Mouse (Mus musculus) CD8-positive naive resting alpha-beta T cell, adult 2 months (primary cell): ENCODE measurements around the gene Rbfox1.

Experiments
- DNase-seq, 2 experiments: peaks; one replicate each; pipeline ENCODE4 v3.0.0; 2022; ENCODE audit warnings: low read depth in 2 of 2, low spot score in 2 of 2

Rbfox1 gene

DNA sequence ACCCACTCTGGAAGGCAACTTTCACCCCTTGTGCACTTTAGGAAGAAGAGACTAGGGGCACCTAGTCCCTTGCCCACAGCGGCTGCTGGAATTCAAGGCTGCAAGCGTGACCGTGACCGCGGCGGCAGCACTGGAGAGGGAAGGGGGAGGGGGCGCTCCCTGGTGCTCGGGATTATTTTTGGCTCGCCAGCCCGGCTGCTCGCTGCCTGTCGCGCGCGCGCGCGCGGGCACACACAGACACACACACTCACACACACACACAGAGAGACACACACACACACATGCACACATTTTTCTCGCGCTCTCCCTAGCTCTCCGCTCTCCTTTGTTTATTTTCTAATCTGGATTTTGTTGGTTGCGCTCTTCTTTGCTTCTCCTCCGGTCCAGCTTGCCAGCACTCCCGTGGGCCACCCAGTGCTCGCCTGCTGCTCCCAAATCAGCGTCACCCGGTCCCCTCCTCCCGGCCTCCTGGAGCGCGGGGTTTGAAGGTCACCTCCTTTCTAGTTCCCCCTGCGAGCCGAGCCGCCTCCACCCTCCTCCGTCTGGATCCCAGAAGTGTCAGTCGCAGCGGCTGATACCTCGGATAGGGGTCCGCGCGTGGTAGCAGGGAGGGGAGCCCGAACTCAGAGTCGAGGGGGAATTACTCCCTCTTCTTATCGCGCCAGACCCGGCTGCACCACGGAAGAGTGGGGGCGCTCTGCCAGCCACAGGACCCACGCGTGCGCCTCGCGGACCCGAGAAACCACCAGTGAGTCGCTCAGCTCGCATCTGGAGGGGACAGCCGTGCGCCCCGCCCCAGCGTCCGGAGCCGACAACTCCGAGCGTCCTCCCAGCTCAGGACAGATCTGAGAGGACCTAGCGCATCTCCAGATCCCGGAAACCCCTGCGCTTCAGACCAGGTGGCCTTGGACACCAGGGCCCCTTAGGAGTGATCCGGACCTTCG, at the start of gene Rbfox1:
Gene Rbfox1, plus strand, starts transcription at position 610 of the 944 bp plus-strand sequence.
- DNase-seq, result no peak

DNA sequence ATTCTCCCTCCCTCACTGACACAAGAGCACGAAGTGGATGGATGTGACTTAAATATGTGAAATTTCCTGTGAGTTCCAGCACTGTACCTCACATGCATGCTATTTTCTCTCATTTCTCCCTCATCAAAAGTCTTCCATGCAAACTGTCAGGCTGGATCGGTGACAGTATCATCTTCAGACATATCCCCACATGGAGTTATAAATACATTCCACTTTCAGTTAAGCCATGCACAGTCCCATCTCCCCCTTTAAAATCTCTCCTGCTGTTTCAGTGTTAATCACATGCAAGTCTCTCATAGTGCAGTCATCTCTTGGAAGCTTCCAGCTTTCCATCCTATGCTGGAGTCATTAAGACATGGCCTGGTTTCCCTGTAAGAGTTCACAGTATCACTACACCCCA, 48.4 kb upstream of the Rbfox1 start:
- no peak for DNase-seq

- DNase-seq, result no peak
Measured at GRCm38 (mm10) chr16:5841167-5841566, 44.0 kb upstream of the Rbfox1 start.

GRCm38 (mm10) chr16:5845645-5846044, 39.5 kb upstream of the Rbfox1 start:
- DNase-seq, result no peak

- no peak for DNase-seq
Measured at GRCm38 (mm10) chr16:5853055-5853454, 32.1 kb upstream of the Rbfox1 start.

- no peak for DNase-seq
Measured at GRCm38 (mm10) chr16:5864350-5864749, 20.8 kb upstream of the Rbfox1 start.

DNA sequence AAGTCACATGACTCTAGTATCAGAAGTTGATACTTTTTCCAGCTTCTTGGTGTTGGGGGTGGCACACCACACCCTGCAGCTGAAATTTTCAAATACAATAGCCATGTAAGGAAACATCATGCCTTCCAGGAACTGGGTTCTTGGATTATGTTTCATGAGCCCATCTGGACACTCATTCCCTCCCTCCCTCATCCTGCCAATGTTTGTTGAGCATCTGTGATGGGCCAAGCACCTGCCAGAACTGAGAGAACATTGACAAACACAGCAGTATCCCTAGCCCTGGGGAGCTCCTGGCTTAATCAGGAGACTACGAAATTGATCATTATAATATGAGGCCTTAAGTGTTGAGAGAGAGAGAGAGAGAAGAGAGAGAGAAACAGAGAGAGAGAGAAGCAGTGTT, 18.2 kb upstream of the Rbfox1 start:
- no peak for DNase-seq

DNA sequence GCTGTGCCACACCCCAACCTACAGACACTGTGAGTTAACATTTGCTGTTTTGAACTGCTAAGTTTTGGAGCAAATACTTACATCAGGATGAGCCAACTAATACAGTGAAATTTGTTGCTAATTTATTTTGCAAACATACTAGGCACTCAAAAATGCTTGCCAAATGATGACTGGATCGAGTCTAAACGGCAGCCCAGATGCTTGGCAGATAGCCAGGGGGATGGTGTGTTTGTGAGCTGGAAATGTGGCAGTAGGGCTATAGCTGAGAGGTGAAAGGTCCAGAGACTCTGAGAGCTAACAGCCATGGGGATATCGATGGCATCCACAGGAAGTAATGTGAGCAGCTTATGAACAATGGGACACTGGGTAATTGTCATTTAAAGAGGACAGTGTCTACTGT, 14.8 kb upstream of the Rbfox1 start:
- no peak for DNase-seq

- no peak for DNase-seq
Measured at GRCm38 (mm10) chr16:5881820-5882219, 3.3 kb upstream of the Rbfox1 start.

- DNase-seq, result no peak
Measured at GRCm38 (mm10) chr16:5885690-5886050, 515 bp downstream of the Rbfox1 start.

GRCm38 (mm10) chr16:5895564-5895963, 10.4 kb downstream of the Rbfox1 start:
- no peak for DNase-seq

DNA sequence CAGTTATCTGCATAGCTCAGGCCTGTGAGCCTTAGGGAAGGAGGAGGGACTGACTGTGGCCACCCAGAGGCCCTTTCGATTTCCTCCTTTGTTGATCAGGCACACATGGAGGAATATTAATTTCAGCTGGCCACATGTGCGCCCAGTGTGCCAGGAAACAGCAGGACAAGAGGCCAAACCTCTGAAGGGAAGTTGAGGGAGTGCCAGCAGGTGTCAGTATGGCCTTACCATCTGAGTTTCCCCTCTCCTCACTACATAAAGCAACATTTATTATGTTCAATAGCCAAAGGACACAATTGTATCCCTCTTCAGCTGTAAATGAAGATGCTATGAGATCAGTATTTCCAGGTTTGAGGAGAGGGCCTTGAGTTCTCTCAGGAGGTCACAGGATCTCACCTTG, 13.2 kb downstream of the Rbfox1 start:
- DNase-seq, result no peak

DNA sequence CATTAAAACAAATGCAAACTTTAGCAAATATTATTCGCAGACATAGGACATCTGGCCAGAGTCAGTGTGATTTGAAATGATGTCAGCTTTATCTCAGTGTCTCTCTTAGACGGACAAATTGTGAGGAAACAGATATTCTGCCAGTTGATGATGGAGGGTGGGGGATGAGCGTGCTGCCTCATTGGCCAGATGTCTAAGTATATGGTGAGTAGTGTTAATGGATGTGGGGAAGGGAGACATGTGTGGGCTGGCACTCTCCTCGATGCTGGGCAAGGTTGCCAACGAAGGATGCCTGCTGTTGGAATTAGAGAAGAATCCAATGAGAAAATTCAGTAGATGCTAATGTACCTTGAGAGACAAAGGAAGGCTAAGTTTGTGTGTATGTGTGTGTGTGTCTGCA, 25.6 kb downstream of the Rbfox1 start:
- no peak for DNase-seq

- DNase-seq, result no peak
Measured at GRCm38 (mm10) chr16:5911880-5912327, 26.7 kb downstream of the Rbfox1 start.

GRCm38 (mm10) chr16:5917937-5918336, 32.8 kb downstream of the Rbfox1 start:
- no peak for DNase-seq

GRCm38 (mm10) chr16:5926986-5927385, 41.8 kb downstream of the Rbfox1 start:
- no peak for DNase-seq

- DNase-seq, result no peak
Measured at GRCm38 (mm10) chr16:5931680-5932079, 46.5 kb downstream of the Rbfox1 start.

DNA sequence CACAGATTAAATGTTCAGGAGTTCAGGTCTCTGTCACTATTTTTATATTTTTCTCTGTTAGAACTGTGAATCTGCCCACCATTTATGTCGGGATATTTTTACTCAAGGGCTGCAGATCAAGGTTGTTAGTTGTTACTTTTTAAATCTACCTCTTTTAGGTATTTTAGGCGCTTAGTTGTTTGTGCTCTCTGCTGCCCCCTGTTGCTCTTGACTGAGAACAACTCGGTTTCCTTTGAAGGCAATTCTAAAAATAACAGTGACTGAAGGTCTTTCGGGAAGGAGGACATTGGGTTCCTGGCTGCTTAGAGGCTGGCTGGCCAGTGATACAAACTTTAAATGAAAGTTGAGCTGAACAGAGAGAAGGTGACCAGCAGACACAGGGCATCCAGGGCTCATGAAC, 54.9 kb downstream of the Rbfox1 start:
- no peak for DNase-seq

GRCm38 (mm10) chr16:5945682-5946081, 60.5 kb downstream of the Rbfox1 start:
- DNase-seq, result no peak

DNA sequence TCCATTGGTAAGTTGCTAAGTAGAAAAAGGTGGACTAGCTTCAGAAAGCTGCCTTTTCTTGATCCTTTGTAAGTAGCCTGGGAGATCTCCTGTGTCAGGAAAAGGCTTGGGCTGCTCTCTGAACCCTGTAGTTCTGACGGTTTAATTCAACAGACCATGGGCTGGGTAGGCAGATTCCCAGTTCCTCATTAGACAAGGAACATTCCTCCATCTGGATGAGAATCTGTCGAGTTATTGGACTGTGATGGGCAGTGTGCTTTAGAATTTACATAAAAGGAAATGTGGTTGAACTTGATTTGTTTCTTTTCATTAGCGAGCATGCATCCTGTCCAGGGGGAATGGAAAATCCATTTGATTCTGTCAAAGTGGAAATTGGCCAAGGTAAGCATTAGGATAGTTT, 68.0 kb downstream of the Rbfox1 start:
- DNase-seq, result no peak

- no peak for DNase-seq
Measured at GRCm38 (mm10) chr16:5957418-5957817, 72.3 kb downstream of the Rbfox1 start.

DNA sequence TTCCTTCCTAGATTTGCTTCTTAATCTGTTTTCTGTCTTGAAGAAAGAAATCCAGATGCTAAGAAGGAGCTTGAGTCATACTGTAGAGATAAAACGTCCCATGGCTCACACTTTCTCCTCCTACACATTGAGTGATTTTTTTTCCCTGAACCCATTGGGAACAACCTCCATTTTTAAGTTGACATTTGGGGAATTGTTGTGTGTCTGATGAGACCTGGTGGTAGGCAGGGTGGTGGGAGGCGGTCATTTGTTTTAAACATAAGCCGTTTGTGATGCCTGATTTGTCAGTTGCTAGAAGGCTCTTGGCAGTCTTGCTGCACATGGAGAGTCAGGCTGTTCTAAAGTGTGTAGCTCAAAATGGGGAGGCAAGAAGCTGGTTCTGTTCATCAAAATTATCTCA, 76.6 kb downstream of the Rbfox1 start:
- no peak for DNase-seq

GRCm38 (mm10) chr16:5974172-5974571, 89.0 kb downstream of the Rbfox1 start:
- DNase-seq, result no peak
